Mouse (Mus musculus): ENCODE data around the gene Smim24. TPM values are rescaled to one million over a fixed set of nuclear protein-coding genes. Genes with fewer than 3 reads are reported as not detected.

Smim24 gene
- polyA plus RNA-seq, 1 experiment from 2014 or later = 1.9 TPM

DNA sequence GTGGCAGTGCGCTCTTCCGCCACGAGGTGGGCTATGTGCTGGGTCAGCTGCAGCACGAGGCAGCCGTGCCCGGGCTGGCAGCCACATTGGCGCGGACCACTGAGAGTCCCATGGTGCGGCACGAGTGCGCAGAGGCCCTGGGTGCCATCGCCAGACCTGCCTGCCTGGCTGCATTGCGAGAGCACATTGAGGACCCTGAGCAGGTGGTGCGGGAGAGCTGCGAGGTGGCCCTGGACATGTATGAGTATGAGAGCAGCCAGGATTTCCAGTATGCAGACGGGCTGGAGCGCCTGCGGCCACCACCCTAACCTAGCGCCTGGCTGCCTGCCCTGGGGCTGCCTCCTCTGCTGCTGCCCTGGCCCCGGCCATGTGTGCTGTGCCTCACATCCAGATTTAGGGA, 5.1 kb upstream of the Smim24 start:
- DNase-seq (ENCODE audit: extremely low spot score, low spot score) = no peak
- Histone ChIP-seq H3K4me1 (peaks cover 34% of the 10 kb centered on the region), H3K36me3 (replicated peaks) (peaks cover 48% of the 10 kb centered on the region), H3K4me3 (0 out of 2 replicates have a peak overlapping the region, but pooled peaks have one; percentile 13), H3K27ac (no peak overlapping the region), H3K9me3 (no peaks in the 10 kb centered on the region), H3K27me3 (ENCODE audit: poor library complexity, severe bottlenecking) (0 out of 2 replicates have a peak, but pooled peaks cover 3% of the 10 kb centered on the region)
- 95% methylated on average over 20 of the region's 20 CpGs for WGBS

DNA sequence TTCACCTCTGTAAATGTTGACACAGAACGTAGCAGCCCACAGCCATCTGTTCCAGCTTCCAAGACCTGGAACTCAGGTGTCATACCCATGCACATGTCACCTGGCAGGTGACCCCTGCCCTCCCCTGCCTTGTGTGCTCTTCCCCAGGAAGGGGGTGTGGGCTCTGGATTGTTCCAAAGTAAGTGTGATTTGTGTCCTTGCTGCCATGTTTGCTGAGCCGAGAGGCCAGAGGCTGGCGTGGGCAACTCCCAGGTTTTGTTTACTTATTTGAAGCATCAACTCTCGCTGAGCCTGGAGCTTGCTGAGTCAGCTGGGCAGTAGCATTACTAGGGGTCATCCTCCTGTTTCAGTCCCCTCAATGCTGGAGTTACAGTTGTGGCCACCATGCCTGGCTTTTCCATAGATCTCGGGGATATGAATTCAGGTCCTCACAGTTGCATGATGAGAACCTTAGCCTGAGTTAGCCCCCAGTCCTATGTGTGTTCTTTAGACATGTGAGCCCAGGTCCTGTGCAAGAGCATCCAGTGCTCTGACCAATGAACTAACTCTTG, 4.3 kb upstream of the Smim24 start, which contains the start of gene Gm48552:
Gene Gm48552 (plus strand): TSS at position 501 of the 551 bp plus-strand sequence.
- Histone ChIP-seq H3K4me1 (peaks cover 42% of the 10 kb centered on the region), H3K9me3 (no peaks in the 10 kb centered on the region), H3K36me3 (replicated peaks) (peaks cover 48% of the 10 kb centered on the region), H3K4me3 (0 out of 2 replicates have a peak within 1 kb of the TSS, but pooled peaks have one; percentile 13), H3K27me3 (ENCODE audit: poor library complexity, severe bottlenecking) (0 out of 2 replicates have a peak, but pooled peaks cover 6% of the 10 kb centered on the region), H3K27ac (0 out of 2 replicates have a peak within 1 kb of the TSS, but pooled peaks have one; percentile 21)
- WGBS = 91% methylated on average over 5 of the region's 5 CpGs
- DNase-seq (ENCODE audit: extremely low spot score, low spot score) = no peak

DNA sequence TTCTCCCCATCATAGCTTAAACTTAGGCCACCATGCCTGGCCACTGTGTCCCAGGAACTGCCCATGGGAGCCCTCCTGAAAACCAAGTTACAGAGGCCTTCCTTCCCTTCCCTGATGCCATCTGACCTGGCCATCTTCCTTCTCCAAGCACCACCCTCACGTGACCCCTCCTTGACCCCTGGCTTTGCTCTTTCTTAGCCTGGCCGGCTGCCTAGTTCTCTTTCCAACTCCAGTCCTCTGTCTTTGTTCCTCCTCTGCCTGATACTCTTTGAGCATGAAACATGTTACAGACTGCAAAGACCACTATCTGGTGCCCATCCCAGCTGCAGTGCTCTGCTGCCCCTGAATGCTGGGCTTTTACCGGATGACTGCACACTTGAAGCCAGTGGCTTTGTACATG, 3.5 kb upstream of the Smim24 start:
- no peak for DNase-seq (ENCODE audit: extremely low spot score, low spot score)
- H3K27me3 ChIP-seq (ENCODE audit: poor library complexity, severe bottlenecking) = 0 out of 2 replicates have a peak, but pooled peaks cover 12% of the 10 kb centered on the region
- WGBS = 65% methylated on average over 3 of the region's 3 CpGs
- H3K4me3 ChIP-seq = no peak overlapping the region
- 0 out of 2 replicates have a peak overlapping the region, but pooled peaks have one; percentile 21 for H3K27ac ChIP-seq
- peaks cover 48% of the 10 kb centered on the region for H3K36me3 ChIP-seq (replicated peaks)
- no peaks in the 10 kb centered on the region for H3K9me3 ChIP-seq
- peaks cover 48% of the 10 kb centered on the region for H3K4me1 ChIP-seq

GRCm38 (mm10) chr10:81389801-81390677, 2.8 kb upstream of the Smim24 start:
- DNase-seq (ENCODE audit: extremely low spot score, low spot score) = peak; percentile 72
- no peak overlapping the region for H3K4me3 ChIP-seq
- peaks cover 44% of the 10 kb centered on the region for H3K4me1 ChIP-seq
- no peaks in the 10 kb centered on the region for H3K9me3 ChIP-seq
- peaks cover 48% of the 10 kb centered on the region for H3K36me3 ChIP-seq (replicated peaks)
- 0 out of 2 replicates have a peak, but pooled peaks cover 13% of the 10 kb centered on the region for H3K27me3 ChIP-seq (ENCODE audit: poor library complexity, severe bottlenecking)
- 0 out of 2 replicates have a peak overlapping the region, but pooled peaks have one; percentile 21 for H3K27ac ChIP-seq
- 59% methylated on average over 23 of the region's 23 CpGs for WGBS

DNA sequence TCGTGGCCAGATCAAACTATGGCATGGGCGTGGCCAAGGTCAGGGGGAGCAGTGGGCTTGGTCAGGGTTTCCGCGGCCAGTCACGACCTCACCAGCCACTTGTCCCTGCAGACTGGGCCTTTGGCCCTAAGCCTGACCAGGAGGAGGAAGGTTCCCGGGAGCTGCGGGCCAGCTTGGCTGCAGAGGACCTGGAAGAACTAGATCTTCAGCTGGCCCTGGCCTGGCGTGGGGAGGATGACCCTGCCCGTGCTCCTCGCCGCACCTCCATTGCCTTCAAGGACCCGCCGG, 2.2 kb upstream of the Smim24 start:
- 91% methylated on average over 13 of the region's 13 CpGs for WGBS
- H3K27me3 ChIP-seq (ENCODE audit: poor library complexity, severe bottlenecking) = 0 out of 2 replicates have a peak, but pooled peaks cover 13% of the 10 kb centered on the region

DNA sequence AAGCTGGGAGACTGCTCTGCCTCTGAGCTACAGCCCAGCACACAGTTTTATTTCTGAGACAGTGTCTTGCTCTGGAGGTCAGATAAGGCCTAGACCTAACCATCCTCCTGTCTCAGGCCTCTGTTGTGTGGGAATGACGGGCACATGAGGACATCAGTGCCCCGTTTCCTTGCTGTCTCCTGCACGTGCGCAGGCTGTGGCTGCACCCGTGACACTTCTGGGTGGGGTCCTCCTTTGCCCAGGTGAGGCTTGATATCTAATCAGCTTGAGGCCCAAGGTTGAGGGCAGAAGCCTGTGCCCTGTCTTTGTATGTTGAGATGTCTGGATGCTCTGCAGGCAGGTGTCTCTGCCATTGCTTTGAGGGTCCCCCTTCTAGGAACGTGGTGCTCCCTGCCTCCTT, 581 bp upstream of the Smim24 start:
- DNase-seq (ENCODE audit: extremely low spot score, low spot score) = no peak
- Histone ChIP-seq H3K4me3 (0 out of 2 replicates have a peak overlapping the region, but pooled peaks have one; percentile 37), H3K4me1 (peaks cover 46% of the 10 kb centered on the region), H3K27ac (no peak overlapping the region), H3K9me3 (no peaks in the 10 kb centered on the region), H3K27me3 (ENCODE audit: poor library complexity, severe bottlenecking) (peaks cover 21% of the 10 kb centered on the region), H3K36me3 (replicated peaks) (peaks cover 30% of the 10 kb centered on the region)
- 92% methylated on average over 6 of the region's 6 CpGs for WGBS

More for the DNA sequence above, 2.2 kb upstream of the Smim24 start:
- DNase-seq (ENCODE audit: extremely low spot score, low spot score) = no peak
- Histone ChIP-seq H3K27ac (no peak overlapping the region), H3K36me3 (replicated peaks) (peaks cover 47% of the 10 kb centered on the region), H3K9me3 (no peaks in the 10 kb centered on the region), H3K4me3 (no peak overlapping the region), H3K4me1 (peaks cover 41% of the 10 kb centered on the region)

DNA sequence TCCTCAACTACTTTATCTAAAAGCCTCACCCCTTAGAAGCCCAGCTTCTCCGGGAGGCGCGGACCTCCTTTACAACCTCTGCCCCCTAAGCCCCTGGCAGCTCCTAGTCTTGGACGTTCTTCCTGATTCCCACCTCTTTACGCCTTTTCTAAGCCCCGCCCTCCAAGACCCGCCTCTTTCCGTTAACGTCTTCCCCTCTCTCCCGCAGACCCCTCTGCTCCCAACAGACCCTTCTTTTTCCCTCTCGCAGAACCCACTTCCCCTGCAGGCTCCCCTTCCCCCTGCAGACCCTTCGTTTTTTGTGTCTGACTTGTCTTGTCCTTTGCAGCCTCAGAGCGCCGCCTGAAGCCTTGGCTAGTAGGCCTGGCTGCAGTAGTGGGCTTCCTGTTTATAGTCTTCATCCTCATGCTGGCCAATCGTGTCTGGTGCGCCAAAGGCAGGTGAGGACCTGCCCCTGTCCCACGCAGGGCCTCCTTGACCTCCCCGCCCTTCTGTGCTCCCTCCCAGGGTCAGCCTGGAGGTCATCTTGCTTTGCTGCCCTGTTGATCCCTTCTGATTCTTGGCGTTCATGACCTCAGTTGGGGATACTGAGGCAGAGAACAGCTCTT, 709 bp downstream of the Smim24 start:
- 6% methylated on average over 19 of the region's 19 CpGs for WGBS
- DNase-seq (ENCODE audit: extremely low spot score, low spot score) = no peak
- H3K4me3 ChIP-seq = peak overlapping the region; percentile 37
- H3K9me3 ChIP-seq = no peaks in the 10 kb centered on the region
- H3K27me3 ChIP-seq (ENCODE audit: poor library complexity, severe bottlenecking) = peaks cover 29% of the 10 kb centered on the region
- H3K27ac ChIP-seq = peak overlapping the region; percentile 72
- peaks cover 48% of the 10 kb centered on the region for H3K4me1 ChIP-seq
- H3K36me3 ChIP-seq (replicated peaks) = peaks cover 17% of the 10 kb centered on the region

DNA sequence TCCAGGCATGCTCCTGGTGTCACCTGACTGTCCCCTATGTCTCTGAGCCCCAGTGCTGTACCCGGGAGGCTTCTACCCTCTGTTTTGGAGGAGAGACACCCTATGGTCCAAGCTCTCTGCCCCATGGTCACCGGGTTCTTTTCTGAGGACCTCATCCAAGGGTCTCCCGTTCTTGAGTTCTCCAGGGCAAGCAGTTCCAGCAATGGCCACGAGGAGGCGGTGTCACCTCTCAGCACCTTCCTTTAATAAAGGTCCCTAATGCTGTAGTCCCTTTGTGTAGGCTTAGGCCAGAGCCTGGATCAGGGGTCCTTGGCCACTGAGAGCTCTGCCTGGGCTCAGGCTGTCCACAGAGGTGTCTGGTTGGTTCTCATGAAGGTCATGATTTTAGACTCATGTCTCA, 2.3 kb downstream of the Smim24 start:
- peaks cover 47% of the 10 kb centered on the region for H3K4me1 ChIP-seq
- no peaks in the 10 kb centered on the region for H3K9me3 ChIP-seq
- 14% methylated on average over 5 of the region's 5 CpGs for WGBS
- H3K4me3 ChIP-seq = no peak overlapping the region
- peaks cover 40% of the 10 kb centered on the region for H3K27me3 ChIP-seq (ENCODE audit: poor library complexity, severe bottlenecking)
- peak; percentile 81 for DNase-seq (ENCODE audit: extremely low spot score, low spot score)
- H3K27ac ChIP-seq = peak overlapping the region; percentile 53; the same call in 1 of the 2 replicates
- H3K36me3 ChIP-seq (replicated peaks) = peaks cover 14% of the 10 kb centered on the region

GRCm38 (mm10) chr10:81395865-81396264, 3.0 kb downstream of the Smim24 start:
- DNase-seq (ENCODE audit: extremely low spot score, low spot score) = no peak
- Histone ChIP-seq H3K36me3 (replicated peaks) (peaks cover 13% of the 10 kb centered on the region), H3K27ac (no peak overlapping the region), H3K4me3 (no peak overlapping the region), H3K9me3 (no peaks in the 10 kb centered on the region), H3K4me1 (peaks cover 54% of the 10 kb centered on the region), H3K27me3 (ENCODE audit: poor library complexity, severe bottlenecking) (peaks cover 48% of the 10 kb centered on the region)
- 85% methylated on average over 4 of the region's 4 CpGs for WGBS

DNA sequence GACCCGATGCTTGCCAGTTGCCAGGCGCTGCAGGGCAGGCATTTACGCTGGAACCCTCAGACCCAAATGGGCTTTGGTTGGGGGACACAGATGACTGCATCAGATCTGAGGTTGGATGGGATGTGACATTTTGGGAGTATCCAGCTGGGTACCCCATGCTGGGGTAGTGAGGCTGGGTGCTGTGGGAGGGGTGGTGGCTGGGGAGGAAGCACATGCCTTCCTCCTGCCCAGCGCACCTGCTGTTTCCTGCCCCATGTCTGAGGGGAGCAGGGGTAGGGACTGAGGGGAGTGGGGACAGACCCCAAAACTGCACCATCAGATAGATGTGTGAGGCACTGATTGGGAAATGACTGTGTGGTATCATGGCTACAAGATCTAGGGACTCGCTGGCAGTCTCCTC, 3.9 kb downstream of the Smim24 start:
- H3K4me1 ChIP-seq = peaks cover 63% of the 10 kb centered on the region
- H3K27me3 ChIP-seq (ENCODE audit: poor library complexity, severe bottlenecking) = peaks cover 56% of the 10 kb centered on the region
- peak overlapping the region; percentile 44; the same call in 1 of the 2 replicates for H3K27ac ChIP-seq

DNA sequence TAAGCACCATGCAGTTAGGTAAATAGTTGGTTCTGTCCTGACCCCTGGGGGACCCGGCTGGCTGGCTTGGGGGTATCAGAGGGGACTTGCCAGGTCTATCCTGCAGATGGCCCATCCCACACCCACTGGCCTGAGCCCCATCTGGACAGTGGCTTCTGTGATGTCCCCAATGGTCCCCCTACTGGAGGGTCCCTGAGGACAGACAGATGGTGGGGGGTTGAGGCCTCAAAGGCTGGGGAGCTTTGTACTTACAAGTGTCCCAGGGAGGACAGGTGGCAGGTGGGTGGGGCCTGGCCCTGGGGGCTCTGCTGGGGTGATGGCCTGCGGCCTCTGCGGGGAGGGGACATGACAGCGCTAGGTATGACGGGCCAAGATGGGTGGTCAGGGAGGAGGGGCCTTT, 6.4 kb downstream of the Smim24 start:
- peaks cover 69% of the 10 kb centered on the region for H3K4me1 ChIP-seq

More for the DNA sequence above, 3.9 kb downstream of the Smim24 start:
- no peak overlapping the region for H3K4me3 ChIP-seq
- no peak for DNase-seq (ENCODE audit: extremely low spot score, low spot score)
- WGBS = 63% methylated on average over 5 of the region's 5 CpGs
- H3K36me3 ChIP-seq (replicated peaks) = peaks cover 10% of the 10 kb centered on the region
- no peaks in the 10 kb centered on the region for H3K9me3 ChIP-seq

GRCm38 (mm10) chr10:81399798-81400308, 7.0 kb downstream of the Smim24 start:
- WGBS = 73% methylated on average over 18 of the region's 18 CpGs
- Histone ChIP-seq H3K4me3 (peak overlapping the region; percentile 44; the same call in 1 of the 2 replicates), H3K9me3 (no peaks in the 10 kb centered on the region), H3K27me3 (ENCODE audit: poor library complexity, severe bottlenecking) (peaks cover 74% of the 10 kb centered on the region), H3K27ac (peak overlapping the region; percentile 86), H3K36me3 (replicated peaks) (peaks cover 11% of the 10 kb centered on the region), H3K4me1 (peaks cover 74% of the 10 kb centered on the region)
- DNase-seq (ENCODE audit: extremely low spot score, low spot score) = no peak

More for the DNA sequence above, 6.4 kb downstream of the Smim24 start:
- no peak for DNase-seq (ENCODE audit: extremely low spot score, low spot score)
- peaks cover 70% of the 10 kb centered on the region for H3K27me3 ChIP-seq (ENCODE audit: poor library complexity, severe bottlenecking)
- H3K9me3 ChIP-seq = no peaks in the 10 kb centered on the region
- 74% methylated on average over 5 of the region's 5 CpGs for WGBS
- 0 out of 2 replicates have a peak overlapping the region, but pooled peaks have one; percentile 86 for H3K27ac ChIP-seq
- peaks cover 10% of the 10 kb centered on the region for H3K36me3 ChIP-seq (replicated peaks)
- H3K4me3 ChIP-seq = no peak overlapping the region
